Mouse (Mus musculus): ENCODE results near the gene Mylk. TPM values are rescaled to one million over a fixed set of nuclear protein-coding genes. Genes with fewer than 3 reads are reported as not detected.

The Mylk gene
- polyA plus RNA-seq, 1 experiment from 2014 or later = 4.7 TPM

- 50% methylated on average over 8 of the region's 8 CpGs for WGBS
These were observed 184.7 kb downstream of the Mylk start for GRCm38 (mm10) chr16:34929686-34930085.

DNA sequence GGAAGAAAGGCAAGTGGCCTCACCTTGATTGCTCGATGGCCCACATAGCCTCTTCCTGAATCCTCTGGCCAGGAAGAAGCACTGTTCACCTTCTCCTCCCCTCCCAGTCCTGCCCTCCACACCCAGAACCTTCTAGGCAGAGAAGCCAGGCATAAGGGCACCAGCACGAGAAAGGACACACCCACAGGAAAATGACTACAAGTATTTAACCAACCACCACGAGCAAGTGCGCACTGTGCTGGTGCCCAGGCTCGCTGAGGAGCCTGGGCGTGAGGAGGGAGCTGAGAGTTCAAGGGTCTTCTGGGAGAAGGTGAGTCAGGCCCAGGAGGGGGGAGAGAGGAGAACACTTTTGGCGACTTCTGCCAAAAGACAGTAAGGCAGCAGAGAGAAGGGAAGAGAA is 185.1 kb downstream of the Mylk start:
- peaks cover 53% of the 10 kb centered on the region for H3K4me1 ChIP-seq (replicated peaks)
- peak overlapping the region; percentile 62; the same call in 1 of the 2 replicates for H3K27ac ChIP-seq
- H3K27me3 ChIP-seq = 0 out of 2 replicates have a peak, but pooled peaks cover 4% of the 10 kb centered on the region

More at GRCm38 (mm10) chr16:34929686-34930085, 184.7 kb downstream of the Mylk start:
- Histone ChIP-seq H3K4me1 (replicated peaks) (peaks cover 53% of the 10 kb centered on the region), H3K27me3 (0 out of 2 replicates have a peak, but pooled peaks cover 4% of the 10 kb centered on the region), H3K4me2 (no peak overlapping the region), H3K36me3 (no peaks in the 10 kb centered on the region), H3K9ac (replicated peaks) (no peak overlapping the region), H3K9me3 (no peaks in the 10 kb centered on the region), H3K27ac (peak overlapping the region; percentile 66), H3K4me3 (replicated peaks) (no peak overlapping the region)
- ATAC-seq (ENCODE audit: insufficient number of reproducible peaks, insufficient read depth, low FRiP score, low TSS enrichment, low read depth) = no peak

GRCm38 (mm10) chr16:34931306-34931705 is 186.3 kb downstream of the Mylk start:
- 0 out of 2 replicates have a peak, but pooled peaks cover 4% of the 10 kb centered on the region for H3K27me3 ChIP-seq
- peak overlapping the region; percentile 62; the same call in 1 of the 2 replicates for H3K27ac ChIP-seq
- H3K36me3 ChIP-seq = no peaks in the 10 kb centered on the region
- no peak overlapping the region for H3K4me2 ChIP-seq
- no peak overlapping the region for H3K4me3 ChIP-seq (replicated peaks)
- no peaks in the 10 kb centered on the region for H3K9me3 ChIP-seq
- 70% methylated on average over 2 of the region's 2 CpGs for WGBS
- no peak overlapping the region for H3K9ac ChIP-seq (replicated peaks)
- no peak for ATAC-seq (ENCODE audit: insufficient number of reproducible peaks, insufficient read depth, low FRiP score, low TSS enrichment, low read depth)
- H3K4me1 ChIP-seq (replicated peaks) = peaks cover 54% of the 10 kb centered on the region

More for the DNA sequence above, 185.1 kb downstream of the Mylk start:
- Histone ChIP-seq H3K9ac (replicated peaks) (no peak overlapping the region), H3K4me3 (replicated peaks) (no peak overlapping the region), H3K4me2 (no peak overlapping the region), H3K9me3 (no peaks in the 10 kb centered on the region), H3K36me3 (no peaks in the 10 kb centered on the region)
- no peak for ATAC-seq (ENCODE audit: insufficient number of reproducible peaks, insufficient read depth, low FRiP score, low TSS enrichment, low read depth)
- WGBS = 72% methylated on average over 7 of the region's 7 CpGs

- no peaks in the 10 kb centered on the region for H3K9me3 ChIP-seq
- H3K27me3 ChIP-seq = 0 out of 2 replicates have a peak, but pooled peaks cover 4% of the 10 kb centered on the region
- no peak overlapping the region for H3K27ac ChIP-seq
- H3K4me2 ChIP-seq = no peak overlapping the region
- H3K4me3 ChIP-seq (replicated peaks) = no peak overlapping the region
- H3K9ac ChIP-seq (replicated peaks) = no peak overlapping the region
- no peaks in the 10 kb centered on the region for H3K36me3 ChIP-seq
- 70% methylated on average over 4 of the region's 4 CpGs for WGBS
- ATAC-seq (ENCODE audit: insufficient number of reproducible peaks, insufficient read depth, low FRiP score, low TSS enrichment, low read depth) = no peak
- H3K4me1 ChIP-seq (replicated peaks) = peaks cover 63% of the 10 kb centered on the region
These were observed 188.2 kb downstream of the Mylk start for GRCm38 (mm10) chr16:34933173-34933572.

- Histone ChIP-seq H3K27ac (peak overlapping the region; percentile 95), H3K27me3 (0 out of 2 replicates have a peak, but pooled peaks cover 4% of the 10 kb centered on the region), H3K36me3 (no peaks in the 10 kb centered on the region), H3K4me2 (no peak overlapping the region), H3K9ac (replicated peaks) (no peak overlapping the region), H3K4me3 (replicated peaks) (no peak overlapping the region), H3K9me3 (no peaks in the 10 kb centered on the region), H3K4me1 (replicated peaks) (peaks cover 73% of the 10 kb centered on the region)
- no peak for ATAC-seq (ENCODE audit: insufficient number of reproducible peaks, insufficient read depth, low FRiP score, low TSS enrichment, low read depth)
- 56% methylated on average over 6 of the region's 6 CpGs for WGBS
These were observed 189.5 kb downstream of the Mylk start for GRCm38 (mm10) chr16:34934486-34934885.

GRCm38 (mm10) chr16:34935514-34936338 is 190.7 kb downstream of the Mylk start:
- WGBS = 14% methylated on average over 9 of the region's 9 CpGs

DNA sequence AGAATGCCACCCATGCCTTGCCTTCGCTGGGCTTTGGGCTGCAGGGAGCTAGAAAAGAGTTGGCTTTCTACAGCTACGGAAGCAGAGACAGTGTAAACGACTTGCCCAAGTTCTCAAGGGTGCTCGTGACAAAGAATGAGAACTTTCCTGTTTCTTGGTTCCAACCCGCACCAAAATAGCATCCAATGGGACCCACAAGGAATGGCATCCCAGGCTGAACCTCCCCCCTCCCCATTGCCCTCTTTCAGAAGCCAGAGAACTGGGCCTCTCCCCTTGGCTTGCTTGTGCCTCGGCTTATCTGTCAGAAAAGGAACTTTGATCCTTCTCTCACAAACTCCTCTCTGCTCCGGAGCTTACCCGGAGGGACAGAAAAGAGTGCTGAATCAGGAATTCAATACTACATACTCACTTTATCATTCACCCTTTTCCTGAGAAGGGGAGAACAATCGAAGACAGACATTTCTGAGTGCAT is 191.4 kb downstream of the Mylk start:
- ATAC-seq (ENCODE audit: insufficient number of reproducible peaks, insufficient read depth, low FRiP score, low TSS enrichment, low read depth) = no peak
- H3K4me3 ChIP-seq (replicated peaks) = no peak overlapping the region
- no peak overlapping the region for H3K9ac ChIP-seq (replicated peaks)
- peaks cover 73% of the 10 kb centered on the region for H3K4me1 ChIP-seq (replicated peaks)
- WGBS = 43% methylated on average over 9 of the region's 9 CpGs
- H3K27ac ChIP-seq = peak overlapping the region; percentile 95
- no peaks in the 10 kb centered on the region for H3K27me3 ChIP-seq
- no peaks in the 10 kb centered on the region for H3K9me3 ChIP-seq
- H3K36me3 ChIP-seq = no peaks in the 10 kb centered on the region
- peak overlapping the region; percentile 27 for H3K4me2 ChIP-seq

More at GRCm38 (mm10) chr16:34935514-34936338, 190.7 kb downstream of the Mylk start:
- Histone ChIP-seq H3K9ac (replicated peaks) (no peak overlapping the region), H3K9me3 (no peaks in the 10 kb centered on the region), H3K27ac (peak overlapping the region; percentile 95), H3K4me2 (peak overlapping the region; percentile 27), H3K36me3 (no peaks in the 10 kb centered on the region), H3K4me1 (replicated peaks) (peaks cover 73% of the 10 kb centered on the region), H3K27me3 (no peaks in the 10 kb centered on the region), H3K4me3 (replicated peaks) (no peak overlapping the region)
- peak; percentile 86 for ATAC-seq (ENCODE audit: insufficient number of reproducible peaks, insufficient read depth, low FRiP score, low TSS enrichment, low read depth)

DNA sequence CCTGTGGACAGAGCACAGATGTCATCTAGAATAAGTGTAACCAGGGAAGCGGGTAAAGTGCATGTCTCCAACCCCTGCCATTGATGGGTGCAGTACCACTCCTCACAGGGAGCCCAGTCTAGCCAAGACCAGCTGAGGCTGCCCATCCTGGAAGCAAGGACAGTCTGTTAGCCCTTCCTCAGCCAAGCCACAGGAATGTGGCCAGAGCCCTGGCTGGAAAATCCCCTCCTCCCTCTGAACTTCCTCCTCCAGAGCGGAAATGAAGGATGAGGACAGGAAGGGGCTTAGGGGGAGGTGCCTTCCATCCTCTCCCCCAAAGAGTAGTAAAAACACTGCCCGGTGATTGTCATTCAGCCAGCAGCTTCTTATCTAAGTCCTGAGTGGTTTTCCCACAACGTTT is 192.6 kb downstream of the Mylk start:
- 47% methylated on average over 4 of the region's 4 CpGs for WGBS
- Histone ChIP-seq H3K27me3 (no peaks in the 10 kb centered on the region; the same call in 1 of the 2 replicates), H3K4me1 (replicated peaks) (peaks cover 83% of the 10 kb centered on the region), H3K9me3 (no peaks in the 10 kb centered on the region), H3K4me3 (replicated peaks) (no peak overlapping the region), H3K36me3 (no peaks in the 10 kb centered on the region), H3K4me2 (no peak overlapping the region), H3K27ac (peak overlapping the region; percentile 95), H3K9ac (replicated peaks) (no peak overlapping the region)
- ATAC-seq (ENCODE audit: insufficient number of reproducible peaks, insufficient read depth, low FRiP score, low TSS enrichment, low read depth) = no peak

DNA sequence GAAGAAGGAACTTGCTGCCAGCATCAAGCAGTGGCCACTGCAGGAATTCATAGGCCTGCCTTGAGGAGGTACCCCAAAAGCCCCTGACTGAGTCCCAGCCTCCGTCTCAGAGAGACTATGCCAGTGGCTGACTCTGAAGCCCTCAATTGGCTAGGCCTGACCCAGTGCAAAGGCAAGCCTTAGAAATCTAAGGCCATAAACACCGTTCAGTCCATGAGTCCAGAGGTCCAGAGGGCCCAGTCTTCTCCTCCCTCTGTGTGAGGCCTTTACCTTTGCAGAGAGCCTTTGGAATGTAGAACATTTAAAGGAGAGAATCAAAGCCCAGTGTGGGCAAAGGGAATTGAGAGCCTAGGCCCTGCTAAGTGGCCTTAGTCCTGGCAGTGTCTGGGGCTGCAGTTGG is 193.2 kb downstream of the Mylk start:
- no peak overlapping the region for H3K4me3 ChIP-seq (replicated peaks)
- H3K9ac ChIP-seq (replicated peaks) = no peak overlapping the region
- no peak for ATAC-seq (ENCODE audit: insufficient number of reproducible peaks, insufficient read depth, low FRiP score, low TSS enrichment, low read depth)
- 71% methylated on average over 2 of the region's 2 CpGs for WGBS
- H3K9me3 ChIP-seq = no peaks in the 10 kb centered on the region
- H3K27ac ChIP-seq = peak overlapping the region; percentile 95
- no peaks in the 10 kb centered on the region for H3K36me3 ChIP-seq
- H3K4me2 ChIP-seq = no peak overlapping the region
- no peaks in the 10 kb centered on the region; the same call in 1 of the 2 replicates for H3K27me3 ChIP-seq
- H3K4me1 ChIP-seq (replicated peaks) = peaks cover 83% of the 10 kb centered on the region

DNA sequence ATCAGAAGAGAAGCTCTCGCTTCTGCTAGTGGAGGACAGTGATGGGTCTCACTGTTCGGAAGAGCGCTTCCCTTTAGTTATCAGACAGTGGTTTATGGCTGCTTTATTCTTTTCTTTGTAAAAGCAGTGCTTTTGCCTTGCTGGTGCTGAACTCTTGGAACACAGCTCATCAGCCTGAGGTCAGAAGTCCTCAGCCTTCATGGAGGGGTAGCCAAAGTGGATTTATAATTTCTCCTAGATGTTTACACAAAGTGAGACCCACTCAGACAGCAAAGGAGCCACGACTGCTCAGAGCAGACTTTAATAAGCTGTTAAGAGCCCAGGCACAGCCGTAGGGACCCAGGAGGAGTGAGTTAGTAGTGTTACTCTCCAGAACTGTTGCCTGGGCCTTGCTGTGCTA is 194.9 kb downstream of the Mylk start:
- no peak for ATAC-seq (ENCODE audit: insufficient number of reproducible peaks, insufficient read depth, low FRiP score, low TSS enrichment, low read depth)
- H3K27ac ChIP-seq = peak overlapping the region; percentile 56

DNA sequence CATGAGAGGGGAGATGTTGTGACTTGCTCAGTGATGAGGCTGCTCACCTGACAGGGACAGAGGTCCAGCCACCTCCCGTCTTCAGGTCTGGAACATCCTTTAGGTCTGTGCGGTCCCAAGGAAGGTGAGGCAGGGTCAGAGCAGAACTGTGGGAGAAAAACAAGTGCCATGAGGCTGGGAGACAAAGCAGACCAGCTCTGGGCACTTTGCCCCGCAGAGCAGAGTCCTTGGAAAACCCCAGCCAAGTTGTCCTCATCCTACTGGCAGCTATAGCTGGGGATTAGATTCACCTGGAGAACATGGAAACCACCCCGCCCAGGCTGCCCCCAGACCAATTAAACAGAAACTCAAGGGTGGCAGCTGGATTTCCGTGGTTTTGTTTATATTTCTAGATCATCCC is 195.4 kb downstream of the Mylk start:
- Histone ChIP-seq H3K27ac (peak overlapping the region; percentile 56), H3K4me2 (no peak overlapping the region), H3K9ac (replicated peaks) (no peak overlapping the region), H3K4me1 (replicated peaks) (peaks cover 69% of the 10 kb centered on the region), H3K9me3 (no peaks in the 10 kb centered on the region), H3K27me3 (no peaks in the 10 kb centered on the region; the same call in 1 of the 2 replicates), H3K4me3 (replicated peaks) (no peak overlapping the region), H3K36me3 (no peaks in the 10 kb centered on the region)
- ATAC-seq (ENCODE audit: insufficient number of reproducible peaks, insufficient read depth, low FRiP score, low TSS enrichment, low read depth) = no peak
- 71% methylated on average over 5 of the region's 5 CpGs for WGBS

More for the DNA sequence above, 194.9 kb downstream of the Mylk start:
- H3K27me3 ChIP-seq = no peaks in the 10 kb centered on the region; the same call in 1 of the 2 replicates
- no peak overlapping the region for H3K4me3 ChIP-seq (replicated peaks)
- 55% methylated on average over 5 of the region's 5 CpGs for WGBS
- no peaks in the 10 kb centered on the region for H3K36me3 ChIP-seq
- no peaks in the 10 kb centered on the region for H3K9me3 ChIP-seq
- no peak overlapping the region for H3K4me2 ChIP-seq
- H3K4me1 ChIP-seq (replicated peaks) = peaks cover 74% of the 10 kb centered on the region
- no peak overlapping the region for H3K9ac ChIP-seq (replicated peaks)

All from limb, embryonic 12.5 days (tissue).